Mouse (Mus musculus): Measurements from ENCODE around the gene Lama2.

DNA sequence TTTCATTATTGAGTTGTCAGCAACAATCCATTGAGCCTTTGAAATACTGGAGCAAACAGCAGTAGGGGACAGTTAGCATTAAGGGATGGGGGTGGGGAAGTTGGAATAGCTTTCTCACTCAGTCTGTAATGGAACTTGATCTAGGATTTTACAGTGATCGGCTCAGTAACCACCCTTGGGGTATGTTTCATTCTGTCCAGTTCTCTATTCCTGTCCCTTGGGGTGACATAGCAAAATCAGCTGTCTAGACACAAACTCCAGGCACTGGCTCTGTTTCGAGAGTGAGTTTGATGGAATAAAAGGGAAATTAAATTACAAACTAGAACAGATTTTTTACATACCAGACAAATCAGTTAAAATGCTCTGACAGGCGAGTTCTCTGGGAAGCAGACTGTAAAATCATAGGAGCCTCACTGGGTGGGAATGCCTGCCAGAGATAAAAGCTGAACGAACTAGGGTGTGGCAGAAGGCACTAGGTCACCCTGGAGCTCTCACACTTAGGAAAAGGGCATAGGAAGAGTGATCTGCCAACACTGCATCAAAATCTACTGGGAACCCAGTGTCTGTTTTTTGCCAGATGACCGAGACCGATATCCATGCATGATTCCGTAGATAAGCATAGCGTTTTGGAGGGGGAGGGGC is 33.3 kb upstream of the Lama2 start:
- TF ChIP-seq CTCF (IDR thresholded peaks at IDR 0.05; ENCODE audit: borderline replicate concordance, extremely low read depth, insufficient read depth, insufficient read length): no peak
- TF ChIP-seq POLR2A (IDR thresholded peaks at IDR 0.05; ENCODE audit: borderline replicate concordance, extremely low read depth, insufficient read depth, insufficient read length, poor library complexity, severe bottlenecking): no peak

Data from brain, embryonic 14.5 days (tissue).